Mouse (Mus musculus) testis, adult 2 months (tissue): ENCODE measurements around the gene Retreg3. TPM values are rescaled to one million over a fixed set of nuclear protein-coding genes. Genes with fewer than 3 reads are reported as not detected.

Experiments used
- H3K27ac ChIP-seq: fragments of 200-500 bp; 2 replicates; pipeline ENCODE4 v1.5.1; 2012; ENCODE audit warnings: low read depth, low read length; ENCODE audit not compliant: control insufficient read depth, insufficient read depth
- H3K27me3 ChIP-seq: fragments of 200-500 bp; 2 replicates; pipeline ENCODE4 v1.6.1; 2012; ENCODE audit warnings: mild to moderate bottlenecking, low read length, moderate library complexity; ENCODE audit not compliant: control insufficient read depth, insufficient read depth
- H3K36me3 ChIP-seq: fragments of 200-500 bp; 2 replicates; pipeline ENCODE4 v1.6.1; 2012; ENCODE audit warnings: mild to moderate bottlenecking, low read length; ENCODE audit not compliant: control insufficient read depth, insufficient read depth
- H3K4me1 ChIP-seq: fragments of 200-500 bp; 2 replicates; pipeline ENCODE4 v1.6.1; 2012; ENCODE audit warnings: low read length; ENCODE audit not compliant: control insufficient read depth, insufficient read depth
- H3K4me3 ChIP-seq: fragments of 200-500 bp; 2 replicates; pipeline ENCODE4 v1.5.1; 2012; ENCODE audit warnings: low read depth, mild to moderate bottlenecking, low read length, moderate library complexity, mixed read lengths; ENCODE audit not compliant: control insufficient read depth
- CTCF ChIP-seq: fragments of 200-500 bp; IDR thresholded peaks from 2 replicates; pipeline ENCODE4 v1.5.1; 2012; ENCODE audit warnings: low read depth, mild to moderate bottlenecking, inconsistent platforms, low read length, moderate library complexity; ENCODE audit not compliant: control insufficient read depth, insufficient read depth, insufficient replicate concordance
- POLR2A ChIP-seq: fragments of 200-500 bp; IDR thresholded peaks from 2 replicates; pipeline ENCODE4 v1.6.1; 2012; ENCODE audit warnings: low read depth, mild to moderate bottlenecking, inconsistent platforms, low read length, moderate library complexity; ENCODE audit not compliant: control insufficient read depth
- polyA plus RNA-seq: library from polyadenylated mRNA; depleted of rRNA; stranded (reverse); fragments of >200 nt; gene quantifications from 2 replicates; pipeline ENCODE4 v1.2.3, GENCODE M21; 2012

Retreg3 gene
- polyA plus RNA-seq, 1 experiment = 53.8 TPM

- TF ChIP-seq CTCF = no peak
- no peak for TF ChIP-seq POLR2A
- H3K27ac ChIP-seq = peak overlapping the region; percentile 85
- no peaks in the 10 kb centered on the region for H3K36me3 ChIP-seq
- peak overlapping the region; percentile 89 for H3K4me3 ChIP-seq
- H3K4me1 ChIP-seq = peaks cover 7% of the 10 kb centered on the region
- H3K27me3 ChIP-seq = no peaks in the 10 kb centered on the region
Measured at GRCm38 (mm10) chr11:101120545-101121188, 974 bp upstream of the Retreg3 start.

GRCm38 (mm10) chr11:101119131-101119760, 447 bp downstream of the Retreg3 start:
- Histone ChIP-seq H3K36me3 (no peaks in the 10 kb centered on the region), H3K4me1 (peaks cover 7% of the 10 kb centered on the region), H3K27me3 (no peaks in the 10 kb centered on the region), H3K27ac (peak overlapping the region; percentile 71), H3K4me3 (peak overlapping the region; percentile 89)
- TF ChIP-seq POLR2A = no peak
- no peak for TF ChIP-seq CTCF

GRCm38 (mm10) chr11:101118105-101118504, 1.6 kb downstream of the Retreg3 start:
- Histone ChIP-seq H3K27me3 (no peaks in the 10 kb centered on the region), H3K4me3 (peak overlapping the region; percentile 89), H3K27ac (no peak overlapping the region), H3K4me1 (peaks cover 7% of the 10 kb centered on the region), H3K36me3 (no peaks in the 10 kb centered on the region)
- TF ChIP-seq POLR2A (no peak), CTCF (no peak)

GRCm38 (mm10) chr11:101115564-101115963, 4.1 kb downstream of the Retreg3 start:
- Histone ChIP-seq H3K4me1 (peaks cover 3% of the 10 kb centered on the region), H3K27ac (no peak overlapping the region), H3K4me3 (no peak overlapping the region), H3K27me3 (no peaks in the 10 kb centered on the region), H3K36me3 (no peaks in the 10 kb centered on the region)
- TF ChIP-seq POLR2A (no peak), CTCF (no peak)

GRCm38 (mm10) chr11:101112186-101112585, 7.5 kb downstream of the Retreg3 start:
- Histone ChIP-seq H3K27me3 (no peaks in the 10 kb centered on the region), H3K36me3 (no peaks in the 10 kb centered on the region), H3K4me1 (no peaks in the 10 kb centered on the region), H3K27ac (no peak overlapping the region), H3K4me3 (no peak overlapping the region)
- no peak for TF ChIP-seq POLR2A
- no peak for TF ChIP-seq CTCF

GRCm38 (mm10) chr11:101111178-101111577, 8.5 kb downstream of the Retreg3 start:
- TF ChIP-seq CTCF (no peak), POLR2A (no peak)
- Histone ChIP-seq H3K27me3 (no peaks in the 10 kb centered on the region), H3K4me3 (no peak overlapping the region), H3K27ac (no peak overlapping the region), H3K36me3 (no peaks in the 10 kb centered on the region), H3K4me1 (no peaks in the 10 kb centered on the region)

GRCm38 (mm10) chr11:101110708-101111107, 9.0 kb downstream of the Retreg3 start:
- Histone ChIP-seq H3K4me3 (no peak overlapping the region), H3K27ac (no peak overlapping the region), H3K27me3 (no peaks in the 10 kb centered on the region), H3K4me1 (no peaks in the 10 kb centered on the region), H3K36me3 (no peaks in the 10 kb centered on the region)
- TF ChIP-seq POLR2A (no peak), CTCF (no peak)

- H3K4me3 ChIP-seq = no peak overlapping the region
- no peaks in the 10 kb centered on the region for H3K27me3 ChIP-seq
- H3K27ac ChIP-seq = no peak overlapping the region
- TF ChIP-seq POLR2A = no peak
- no peak for TF ChIP-seq CTCF
- no peaks in the 10 kb centered on the region for H3K4me1 ChIP-seq
- H3K36me3 ChIP-seq = no peaks in the 10 kb centered on the region
Measured at GRCm38 (mm10) chr11:101109351-101109750, 10.3 kb downstream of the Retreg3 start.
